Mouse (Mus musculus) G1E (cell line): ENCODE data around the gene Kcnq1. TPM values are rescaled to one million over a fixed set of nuclear protein-coding genes. Genes with fewer than 3 reads are reported as not detected.

ENCODE experiments used
- ATAC-seq: 2 replicates; pipeline ENCODE4 v1.8.0; 2016; ENCODE audit warnings: mild to moderate bottlenecking; ENCODE audit not compliant: insufficient number of reproducible peaks, poor library complexity, low FRiP score, severe bottlenecking; ENCODE audit errors: extremely low read depth
- DNase-seq: peaks from one replicate; pipeline ENCODE4 v3.0.0; 2012; ENCODE audit warnings: low spot score
- H3K27me3 ChIP-seq: 2 replicates; pipeline ENCODE4 v1.6.1; 2012; ENCODE audit warnings: mild to moderate bottlenecking, low read length, inconsistent platforms; ENCODE audit not compliant: insufficient read depth
- H3K36me3 ChIP-seq: replicated peaks from 2 replicates; pipeline ENCODE3; 2012; ENCODE audit warnings: mild to moderate bottlenecking, inconsistent platforms
- H3K4me1 ChIP-seq: 2 replicates; pipeline ENCODE4 v1.6.1; 2012; ENCODE audit warnings: low read depth, low read length, inconsistent platforms, mixed read lengths; ENCODE audit not compliant: insufficient read depth
- H3K4me3 ChIP-seq: 2 replicates; pipeline ENCODE4 v1.5.1; 2012; ENCODE audit warnings: low read depth, mild to moderate bottlenecking, inconsistent platforms, low read length, moderate library complexity, mixed read lengths
- H3K9me3 ChIP-seq: replicated peaks from 2 replicates; pipeline ENCODE4 v1.6.1; 2012; ENCODE audit warnings: inconsistent platforms
- CTCF ChIP-seq: IDR thresholded peaks from 2 replicates; pipeline ENCODE4 v1.5.1; 2012; ENCODE audit warnings: low read depth, low read length, inconsistent platforms, mixed read lengths
- GATA1 ChIP-seq: IDR thresholded peaks from 2 replicates; pipeline ENCODE4 v1.6.1; 2012; ENCODE audit warnings: borderline replicate concordance, low read length, inconsistent platforms, mixed read lengths
- GATA2 ChIP-seq: IDR thresholded peaks from 2 replicates; pipeline ENCODE4 v1.6.1; 2012; ENCODE audit warnings: low read depth, low read length, inconsistent platforms, borderline replicate concordance
- POLR2AphosphoS5 ChIP-seq: IDR thresholded peaks from 2 replicates; pipeline ENCODE4 v1.6.1; 2012; ENCODE audit warnings: low read depth, low read length, inconsistent platforms; ENCODE audit not compliant: insufficient replicate concordance
- TAL1 ChIP-seq: conservative IDR thresholded peaks from 2 replicates; pipeline ENCODE4 v1.6.1; 2012; ENCODE audit warnings: low read depth, low read length, inconsistent platforms, mixed read lengths
- polyA plus RNA-seq: library from polyadenylated mRNA; stranded (reverse); fragments of >175 nt; gene quantifications from 2 replicates; pipeline ENCODE4 v1.2.3, GENCODE M21; 2012
- total RNA-seq, 2 experiments: library from RNA; stranded (forward) in 1 of 2; stranded (reverse) in 1 of 2; fragments of 200-1000 nt in 1 of 2; fragments of >200 nt in 1 of 2; fragmentation: Nextera tagmentation in 1 of 2; gene quantifications; 2 replicates each; pipeline ENCODE4 v1.2.3; 2014 to 2017

Gene Kcnq1
- total and polyA plus RNA-seq, 3 experiments: not detected

GRCm38 (mm10) chr7:143180761-143181160, 74.6 kb downstream of the Kcnq1 start:
- H3K27me3 ChIP-seq: peaks cover 26% of the 10 kb centered on the region
- no peaks in the 10 kb centered on the region for H3K9me3 ChIP-seq
- peak; percentile 21 for DNase-seq
- no peaks in the 10 kb centered on the region for H3K36me3 ChIP-seq
- no peak for ATAC-seq
- no peak for TF ChIP-seq TAL1
- no peak for TF ChIP-seq GATA1
- TF ChIP-seq CTCF: no peak
- no peak for TF ChIP-seq POLR2AphosphoS5
- TF ChIP-seq GATA2: no peak
- H3K4me3 ChIP-seq: no peak overlapping the region
- peaks cover 10% of the 10 kb centered on the region for H3K4me1 ChIP-seq

GRCm38 (mm10) chr7:143181311-143181710, 75.1 kb downstream of the Kcnq1 start:
- Histone ChIP-seq H3K36me3 (no peaks in the 10 kb centered on the region), H3K4me3 (no peak overlapping the region), H3K9me3 (no peaks in the 10 kb centered on the region), H3K27me3 (peaks cover 26% of the 10 kb centered on the region), H3K4me1 (peaks cover 10% of the 10 kb centered on the region)
- DNase-seq: no peak
- TF ChIP-seq CTCF (no peak), GATA2 (no peak), GATA1 (no peak), POLR2AphosphoS5 (no peak), TAL1 (no peak)
- no peak for ATAC-seq

DNA sequence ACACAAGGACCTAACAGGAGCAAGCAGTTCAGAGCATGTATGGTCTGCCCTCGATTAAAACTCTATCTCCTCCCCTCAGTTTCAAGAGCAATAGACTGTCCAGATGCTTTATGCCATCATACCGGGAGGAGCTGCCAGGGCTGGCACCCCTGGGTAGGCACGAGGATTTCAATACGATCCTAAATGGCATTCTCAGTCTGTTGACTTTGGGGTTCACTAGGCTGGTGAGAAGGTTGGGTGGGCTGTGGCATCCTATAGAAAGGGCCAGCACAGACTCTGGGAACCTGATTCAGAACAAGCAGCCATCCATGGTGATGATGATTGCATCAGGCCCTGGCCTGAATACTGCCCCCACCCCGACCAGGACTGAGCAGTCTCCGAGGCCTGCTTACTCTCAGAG, 79.3 kb downstream of the Kcnq1 start:
- TF ChIP-seq TAL1 (no peak), CTCF (no peak), GATA1 (no peak), GATA2 (no peak), POLR2AphosphoS5 (no peak)

DNA sequence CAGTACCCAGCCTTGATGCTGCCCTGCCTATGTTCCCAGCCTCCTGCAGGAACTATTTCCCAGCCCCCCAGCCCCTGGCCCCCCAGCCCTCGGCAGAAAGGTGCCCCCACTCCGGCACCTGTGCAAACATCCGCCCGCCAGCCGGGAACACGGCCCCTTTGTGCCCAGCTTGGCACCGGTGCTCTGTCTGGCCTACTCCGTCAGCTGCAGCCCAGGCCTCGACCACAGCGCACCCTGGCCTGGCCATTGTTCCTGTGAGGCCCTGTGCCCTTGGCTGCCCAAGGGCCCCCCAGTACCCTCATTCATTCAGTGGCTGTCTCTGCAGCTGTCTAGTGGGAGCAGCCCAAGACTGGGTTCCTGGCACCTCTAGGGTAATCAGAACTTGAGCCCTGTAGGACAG, 80.2 kb downstream of the Kcnq1 start:
- Histone ChIP-seq H3K9me3 (no peaks in the 10 kb centered on the region), H3K36me3 (no peaks in the 10 kb centered on the region), H3K4me3 (no peak overlapping the region), H3K27me3 (peaks cover 44% of the 10 kb centered on the region), H3K4me1 (no peaks in the 10 kb centered on the region)
- no peak for DNase-seq
- TF ChIP-seq GATA1: no peak
- no peak for TF ChIP-seq CTCF
- no peak for TF ChIP-seq POLR2AphosphoS5
- TF ChIP-seq GATA2: no peak
- TF ChIP-seq TAL1: no peak
- ATAC-seq: no peak

More for the DNA sequence above, 79.3 kb downstream of the Kcnq1 start:
- Histone ChIP-seq H3K4me3 (no peak overlapping the region), H3K36me3 (no peaks in the 10 kb centered on the region), H3K4me1 (peaks cover 9% of the 10 kb centered on the region), H3K9me3 (no peaks in the 10 kb centered on the region), H3K27me3 (peaks cover 45% of the 10 kb centered on the region)
- ATAC-seq (no peak), DNase-seq (no peak)

- Histone ChIP-seq H3K4me3 (no peak overlapping the region), H3K4me1 (no peaks in the 10 kb centered on the region), H3K27me3 (peaks cover 44% of the 10 kb centered on the region), H3K9me3 (no peaks in the 10 kb centered on the region), H3K36me3 (no peaks in the 10 kb centered on the region)
- DNase-seq (no peak), ATAC-seq (no peak)
- no peak for TF ChIP-seq GATA2
- no peak for TF ChIP-seq TAL1
- TF ChIP-seq POLR2AphosphoS5: no peak
- no peak for TF ChIP-seq CTCF
- TF ChIP-seq GATA1: no peak
Observed at GRCm38 (mm10) chr7:143187181-143187580, 81.0 kb downstream of the Kcnq1 start.

DNA sequence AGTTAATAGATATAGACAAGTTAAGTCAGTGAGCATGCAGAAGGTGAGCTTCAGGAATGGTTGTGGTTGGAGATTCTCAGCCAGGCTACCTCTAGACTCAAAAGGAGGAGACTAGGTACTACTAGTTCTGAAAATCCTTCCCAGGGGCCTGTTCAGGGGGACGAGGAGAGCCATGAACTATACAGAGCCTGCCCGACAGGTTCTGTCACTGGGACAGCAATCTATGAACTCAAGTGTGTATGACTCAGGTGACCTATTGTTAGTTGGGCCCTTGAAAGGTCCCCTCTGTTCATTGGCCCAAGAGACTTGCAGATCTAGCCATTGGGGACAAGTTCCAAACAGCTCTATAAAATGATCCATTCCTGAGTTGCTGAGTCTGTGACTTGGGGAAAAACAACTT, 82.4 kb downstream of the Kcnq1 start:
- H3K4me1 ChIP-seq: no peaks in the 10 kb centered on the region
- DNase-seq: no peak
- H3K4me3 ChIP-seq: no peak overlapping the region
- H3K36me3 ChIP-seq: no peaks in the 10 kb centered on the region
- H3K9me3 ChIP-seq: no peaks in the 10 kb centered on the region
- TF ChIP-seq POLR2AphosphoS5: no peak
- ATAC-seq: no peak
- H3K27me3 ChIP-seq: peaks cover 50% of the 10 kb centered on the region

- DNase-seq (no peak), ATAC-seq (no peak)
- H3K36me3 ChIP-seq: no peaks in the 10 kb centered on the region
- H3K4me1 ChIP-seq: no peaks in the 10 kb centered on the region
- H3K4me3 ChIP-seq: no peak overlapping the region
- peaks cover 49% of the 10 kb centered on the region for H3K27me3 ChIP-seq
- no peaks in the 10 kb centered on the region for H3K9me3 ChIP-seq
- TF ChIP-seq GATA1 (no peak), CTCF (no peak)
Observed at GRCm38 (mm10) chr7:143189965-143190722, 84.0 kb downstream of the Kcnq1 start.
